Mouse (Mus musculus) forebrain, embryonic 15.5 days (tissue): ENCODE measurements at regions not wholly inside any gene's neighbourhood (a gene's known extent, or its start where the extent isn't known, plus 50 kb on each side); places are given as distances from the start of the nearest gene placed in this dataset.

ENCODE experiments used
- ATAC-seq: fragments of 200-750 bp; cut with Nextera tagmentation; replicated peaks from 2 replicates; pipeline ENCODE4 v1.8.0; 2017; ENCODE audit warnings: mild to moderate bottlenecking, moderate TSS enrichment, moderate library complexity
- H3K27ac ChIP-seq: fragments of 300-500 bp; sonication (generic); replicated peaks from 2 replicates; pipeline ENCODE4 v1.5.1; 2015; ENCODE audit warnings: mild to moderate bottlenecking, inconsistent platforms
- H3K27me3 ChIP-seq: fragments of 300-500 bp; sonication (generic); 2 replicates; pipeline ENCODE4 v1.6.1; 2015; ENCODE audit warnings: inconsistent platforms
- H3K36me3 ChIP-seq: fragments of 300-500 bp; sonication (generic); 2 replicates; pipeline ENCODE4 v1.6.1; 2015; ENCODE audit warnings: mild to moderate bottlenecking, inconsistent platforms
- H3K4me1 ChIP-seq: fragments of 300-500 bp; sonication (generic); 2 replicates; pipeline ENCODE4 v1.6.1; 2015; ENCODE audit warnings: inconsistent platforms
- H3K4me2 ChIP-seq: fragments of 300-500 bp; sonication (generic); replicated peaks from 2 replicates; pipeline ENCODE4 v1.6.1; 2015; ENCODE audit warnings: mild to moderate bottlenecking, inconsistent platforms
- H3K4me3 ChIP-seq: fragments of 300-500 bp; sonication (generic); 2 replicates; pipeline ENCODE4 v1.5.1; 2015; ENCODE audit warnings: mild to moderate bottlenecking, inconsistent platforms
- H3K9ac ChIP-seq: fragments of 300-500 bp; sonication (generic); replicated peaks from 2 replicates; pipeline ENCODE4 v1.6.1; 2015; ENCODE audit warnings: mild to moderate bottlenecking, inconsistent platforms
- H3K9me3 ChIP-seq: fragments of 300-500 bp; sonication (generic); 2 replicates; pipeline ENCODE4 v1.6.1; 2016; ENCODE audit warnings: inconsistent platforms
- WGBS: fragments of 180-500 bp; shearing (Covaris S2); methylation state at CpG from one replicate; pipeline ENCODE4 v1.1.7; 2015; ENCODE audit warnings: mixed read lengths; 5-methylcytosine and 5-hydroxymethylcytosine counted together

- Histone ChIP-seq H3K9me3 (no peaks in the 10 kb centered on the region), H3K4me1 (no peaks in the 10 kb centered on the region), H3K4me3 (no peak overlapping the region), H3K9ac (no peak overlapping the region), H3K27me3 (no peaks in the 10 kb centered on the region), H3K4me2 (no peak overlapping the region), H3K36me3 (no peaks in the 10 kb centered on the region), H3K27ac (no peak overlapping the region)
- 92% methylated on average over 3 of the region's 3 CpGs for WGBS
- no peak for ATAC-seq
These were observed 123.5 kb downstream of the Chst2 start for GRCm38 (mm10) chr9:95282996-95283395.

- no peaks in the 10 kb centered on the region for H3K36me3 ChIP-seq
- H3K9me3 ChIP-seq, result no peaks in the 10 kb centered on the region
- H3K27ac ChIP-seq, result no peak overlapping the region
- H3K27me3 ChIP-seq, result no peaks in the 10 kb centered on the region
- no peak overlapping the region for H3K4me3 ChIP-seq
- H3K9ac ChIP-seq, result no peak overlapping the region
- no peaks in the 10 kb centered on the region for H3K4me1 ChIP-seq
- no peak overlapping the region for H3K4me2 ChIP-seq
- 89% methylated on average over 2 of the region's 2 CpGs for WGBS
- ATAC-seq, result no peak
These were observed 124.0 kb downstream of the Chst2 start for GRCm38 (mm10) chr9:95282502-95282901.
